Mouse (Mus musculus): ENCODE data around the gene Glb1l3.
"Not testable (repeated sequence)": the region's sequence is repeated elsewhere in the genome, so short reads cannot be mapped to it uniquely, and the experiment has no call there.

The Glb1l3 gene

DNA sequence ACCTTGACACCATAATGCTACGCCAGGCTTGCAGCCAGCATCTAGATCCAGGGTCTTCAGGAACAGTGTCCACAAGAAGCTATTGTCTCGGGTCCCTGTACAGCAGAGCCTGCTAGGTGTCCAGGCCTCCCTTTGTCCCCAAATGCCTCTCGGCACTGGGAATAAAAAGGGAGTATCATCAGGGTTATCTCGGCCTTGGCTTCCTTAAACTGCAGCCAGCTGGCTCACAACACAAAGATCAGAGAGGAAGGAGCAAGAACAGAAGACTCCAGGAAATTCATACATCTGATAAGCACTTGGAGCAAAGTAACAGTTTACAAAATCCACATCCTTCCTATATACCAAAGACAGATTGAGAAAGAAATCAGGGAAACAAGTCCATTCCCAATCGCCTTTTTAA, at the start of gene Glb1l3:
TSS of gene Glb1l3 (minus strand) at position 140 of the 400 bp plus-strand sequence.
- in situ Hi-C loops (cut with MboI, MseI), result no loop called here

DNA sequence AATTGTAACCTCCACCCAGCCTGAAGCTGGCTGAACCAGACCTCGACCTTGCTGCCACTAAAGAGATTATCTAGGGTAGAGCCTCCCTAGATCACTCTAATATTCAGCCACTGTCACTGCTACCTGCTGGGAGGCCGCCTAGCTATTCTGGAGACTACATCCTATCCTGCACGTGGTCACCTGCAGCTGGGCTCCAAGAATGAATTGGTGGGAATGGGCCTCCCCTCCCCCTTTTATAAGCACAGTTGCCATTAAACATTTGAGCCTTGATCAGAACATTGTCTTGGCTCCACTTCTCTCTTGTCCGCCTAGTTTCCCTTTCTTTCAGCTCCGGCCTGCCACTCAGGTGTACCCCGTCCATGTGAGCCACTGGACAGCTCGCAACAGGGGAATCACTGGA, 9.2 kb upstream of the Glb1l3 start:
- in situ Hi-C loops (cut with MboI, MseI), result not testable (repeated sequence)

DNA sequence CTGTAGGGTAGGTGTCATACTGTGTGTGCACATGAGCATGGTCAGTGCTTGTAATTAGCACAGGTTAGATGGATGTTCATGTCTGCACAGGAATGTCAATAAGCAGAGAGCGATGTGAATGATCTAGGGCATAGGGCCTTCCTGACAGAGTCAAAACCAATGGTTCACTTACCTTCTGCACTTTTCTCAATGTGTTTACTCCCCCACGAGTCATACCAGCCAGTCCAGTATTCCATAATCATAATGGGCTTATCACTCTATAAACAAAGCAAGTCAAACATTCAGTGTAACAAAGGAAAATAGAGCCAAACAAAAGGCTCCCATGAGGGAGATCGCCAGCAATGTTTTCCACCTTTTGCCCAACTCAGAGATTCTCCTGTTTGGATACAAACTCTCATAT, 29.6 kb downstream of the Glb1l3 start:
- in situ Hi-C loops (cut with MboI, MseI), result no loop called here

DNA sequence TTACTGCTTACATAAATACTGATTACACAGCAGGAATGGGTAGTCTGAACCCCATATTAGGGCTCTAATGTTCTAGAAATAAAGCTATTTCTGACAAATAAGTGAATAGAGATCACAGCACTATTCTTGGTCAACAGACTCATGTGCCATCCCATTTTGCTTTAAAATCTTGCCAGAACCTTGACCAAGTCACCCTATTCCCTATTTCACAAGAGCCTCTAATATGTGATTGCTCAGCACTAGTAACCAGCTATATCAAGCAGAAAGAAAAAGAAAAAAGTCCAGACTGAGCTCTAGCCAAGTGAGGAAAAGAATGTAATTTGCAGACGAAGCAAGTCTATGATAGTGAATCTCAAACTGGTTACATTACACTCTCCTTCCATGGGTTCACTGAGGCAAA, 40.7 kb downstream of the Glb1l3 start:
- in situ Hi-C loops (cut with MboI, MseI), result no loop called here

DNA sequence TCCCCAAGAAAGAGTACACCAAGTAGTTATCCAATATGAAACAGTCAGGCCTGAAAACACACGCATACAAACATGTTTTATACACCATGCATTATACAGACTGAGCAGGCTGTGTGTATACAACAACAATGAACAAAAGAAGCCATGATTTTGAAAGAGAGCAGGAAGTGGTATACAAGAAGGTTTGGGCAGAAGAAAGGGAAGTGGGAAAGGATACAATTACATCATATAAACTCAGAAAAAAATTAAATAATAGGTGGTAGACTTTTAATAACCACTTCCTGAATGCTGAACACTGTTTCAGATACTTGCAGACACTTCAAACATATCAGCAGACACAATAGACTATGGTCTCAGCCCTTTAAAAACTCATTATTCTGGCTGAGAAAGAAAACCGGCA, 52.0 kb downstream of the Glb1l3 start:
- in situ Hi-C loops (cut with MboI, MseI), result no loop called here

DNA sequence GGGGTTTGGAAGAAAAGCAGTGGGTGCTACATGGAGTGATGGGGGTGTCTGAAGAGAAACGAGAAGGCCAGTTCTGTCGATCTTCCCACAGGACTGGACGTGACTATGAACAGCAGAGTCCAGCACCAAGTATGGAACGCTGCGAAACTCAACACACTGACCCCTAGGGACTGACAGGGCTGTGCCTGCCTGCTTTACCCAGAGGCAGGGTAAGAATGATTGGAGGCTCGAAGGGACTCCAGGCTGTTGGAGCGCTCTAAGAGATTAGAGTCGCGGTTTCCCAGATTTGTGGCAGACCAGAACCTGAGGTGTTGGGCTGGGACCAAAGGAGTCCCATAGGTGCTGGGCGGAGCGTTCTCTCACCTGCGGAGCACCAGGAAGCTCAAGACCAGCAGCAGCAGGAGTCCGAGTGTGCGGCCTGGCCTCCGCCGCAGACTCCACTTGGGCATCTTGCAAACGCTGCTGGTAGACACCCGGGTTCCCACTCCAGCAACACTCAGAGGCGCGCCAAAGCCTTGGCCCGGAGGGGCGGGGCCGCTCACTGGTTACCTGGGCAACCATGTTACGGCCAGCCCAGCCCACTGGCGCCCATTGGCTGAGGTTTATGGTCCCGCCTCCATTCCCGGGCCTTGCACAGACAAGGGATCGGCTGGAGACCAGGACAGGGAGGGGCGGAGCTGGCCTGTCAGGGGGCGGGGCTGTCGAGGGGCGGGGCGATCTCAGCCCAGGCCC, 54.6 kb downstream of the Glb1l3 start, which contains the start of gene Glb1l2:
TSS of gene Glb1l2 (minus strand) at position 534 of the 732 bp plus-strand sequence.
- in situ Hi-C loops (cut with MboI, MseI), result no loop called here

DNA sequence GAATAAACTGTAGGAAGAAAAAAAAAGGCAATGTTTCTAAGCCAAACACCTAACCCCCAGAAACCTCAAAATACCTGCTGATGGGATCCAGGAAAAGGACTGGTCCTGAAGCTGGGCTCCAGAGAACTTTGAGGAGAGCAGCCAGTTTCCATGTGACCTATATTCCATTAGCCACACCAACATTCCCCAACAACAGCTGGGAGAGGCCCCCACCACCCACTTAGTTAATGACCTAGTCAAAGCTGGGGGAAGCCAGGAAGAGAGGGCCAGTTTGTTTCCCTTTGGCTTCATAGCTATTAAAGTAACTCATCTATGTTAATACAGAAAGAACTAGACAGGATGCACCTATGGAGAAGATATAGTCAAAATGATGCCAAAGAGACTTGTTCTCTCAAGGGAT, 56.4 kb downstream of the Glb1l3 start:
- in situ Hi-C loops (cut with MboI, MseI), result no loop called here

DNA sequence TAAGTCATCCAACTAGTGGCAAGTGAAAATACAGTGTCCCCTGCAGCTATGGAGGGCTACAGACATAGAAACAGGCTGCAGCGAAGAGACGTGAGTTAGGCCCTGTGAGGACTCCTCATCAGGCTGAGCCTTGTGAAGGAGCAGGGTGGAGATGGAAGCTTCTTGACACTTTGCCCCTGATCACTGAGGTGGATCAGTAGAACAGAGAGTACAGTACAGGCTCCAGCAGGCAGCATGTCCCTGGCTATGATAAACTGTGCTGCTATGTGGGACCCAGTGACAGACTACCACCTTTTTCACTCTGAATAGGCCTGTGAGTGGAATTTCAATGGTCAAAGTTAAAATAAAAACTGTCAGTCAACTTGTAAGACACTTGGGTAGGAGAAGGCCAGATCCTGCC, 60.3 kb downstream of the Glb1l3 start:
- in situ Hi-C loops (cut with MboI, MseI), result no loop called here

DNA sequence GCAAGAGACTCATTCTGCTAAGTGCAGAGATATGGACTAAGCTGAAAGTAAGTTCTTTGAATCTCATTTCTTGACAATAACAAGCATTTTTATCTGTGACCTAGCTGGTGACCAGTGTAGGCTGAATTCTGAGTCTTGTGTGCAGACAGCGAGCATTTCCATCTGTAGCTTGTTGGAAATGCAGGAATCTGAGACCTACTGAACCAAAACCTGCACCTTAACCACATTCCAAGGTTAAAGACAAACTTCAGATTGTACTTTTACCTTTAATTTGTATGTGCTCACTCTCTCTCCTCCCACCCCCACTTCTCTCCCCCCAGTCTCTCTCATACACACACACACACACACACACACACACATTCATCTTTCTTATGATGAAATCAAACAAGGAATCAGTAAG, 62.0 kb downstream of the Glb1l3 start:
- in situ Hi-C loops (cut with MboI, MseI), result loop anchor here (25.0 kb wide), 1 partner anchor 1136 kb away; no protein-coding TSS in a partner anchor

DNA sequence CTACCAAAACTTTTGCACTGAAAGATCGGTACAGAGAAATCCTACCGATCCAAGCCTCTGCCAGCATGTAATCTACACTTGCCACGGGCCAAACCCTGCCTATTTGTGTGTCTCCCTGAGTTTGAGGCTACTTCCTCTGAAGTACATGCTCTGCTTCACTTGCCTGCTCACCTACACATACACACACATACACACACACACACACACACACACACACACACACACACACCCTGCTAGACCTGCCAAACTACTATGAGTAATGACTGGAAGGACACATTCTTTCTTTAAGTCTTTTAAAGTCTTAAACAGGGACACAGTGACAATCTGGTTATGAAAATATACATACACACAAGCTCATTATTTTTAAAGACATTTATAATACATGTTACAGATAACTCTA, 62.5 kb downstream of the Glb1l3 start:
- in situ Hi-C loops (cut with MboI, MseI), result loop anchor here (25.0 kb wide), 1 partner anchor 1136 kb away; no protein-coding TSS in a partner anchor

DNA sequence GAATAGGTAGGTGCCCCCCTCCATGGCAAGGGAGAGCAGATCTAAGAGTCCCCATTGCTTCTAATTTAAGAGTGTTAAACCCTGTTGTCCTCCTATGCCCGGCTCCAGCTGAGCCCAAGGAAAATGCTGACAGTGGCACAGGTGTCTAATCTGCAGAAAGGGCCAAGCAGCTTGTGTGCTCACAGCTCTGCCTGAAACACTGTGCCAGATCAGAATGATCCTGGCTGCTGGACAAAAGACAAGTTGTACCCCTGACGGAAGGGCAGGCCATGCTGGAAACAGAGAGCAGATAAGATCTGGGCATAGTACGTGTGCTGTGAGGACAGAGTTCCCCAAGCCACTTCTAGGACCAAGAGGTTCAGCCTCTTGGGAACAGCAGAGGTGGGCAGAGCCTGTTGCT, 67.9 kb downstream of the Glb1l3 start:
- in situ Hi-C loops (cut with MboI, MseI), result loop anchor here (25.0 kb wide), 1 partner anchor 1131 kb away; no protein-coding TSS in a partner anchor

DNA sequence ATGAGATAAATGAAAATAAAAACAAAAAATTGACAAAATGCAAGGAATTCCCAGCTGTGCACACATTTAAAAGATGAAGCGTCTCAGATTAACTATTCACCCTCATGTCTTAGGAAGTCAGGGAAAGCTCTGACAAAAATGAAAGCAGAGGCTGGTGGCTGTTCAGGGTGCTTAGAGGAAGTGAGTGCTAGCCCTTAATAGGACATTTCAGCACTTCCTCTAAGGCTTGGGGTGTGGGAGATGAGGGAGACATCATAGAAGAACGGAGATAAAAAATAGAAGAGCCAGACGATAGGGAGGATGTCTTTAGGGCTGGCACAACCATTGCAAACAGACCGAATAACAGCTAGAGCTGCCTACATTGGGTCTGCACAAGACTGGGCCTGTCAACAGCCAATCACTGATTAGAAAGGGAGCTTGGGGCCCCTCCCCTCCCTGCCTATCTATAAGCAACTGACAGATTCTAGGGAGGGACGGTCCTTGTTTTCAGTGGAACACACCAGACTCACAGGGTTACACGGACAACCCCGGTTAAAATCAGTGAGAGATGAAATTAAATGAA, 77.2 kb downstream of the Glb1l3 start:
- in situ Hi-C loops (cut with MboI, MseI), result loop anchor here (25.0 kb wide), 1 partner anchor 1121 kb away; no protein-coding TSS in a partner anchor

DNA sequence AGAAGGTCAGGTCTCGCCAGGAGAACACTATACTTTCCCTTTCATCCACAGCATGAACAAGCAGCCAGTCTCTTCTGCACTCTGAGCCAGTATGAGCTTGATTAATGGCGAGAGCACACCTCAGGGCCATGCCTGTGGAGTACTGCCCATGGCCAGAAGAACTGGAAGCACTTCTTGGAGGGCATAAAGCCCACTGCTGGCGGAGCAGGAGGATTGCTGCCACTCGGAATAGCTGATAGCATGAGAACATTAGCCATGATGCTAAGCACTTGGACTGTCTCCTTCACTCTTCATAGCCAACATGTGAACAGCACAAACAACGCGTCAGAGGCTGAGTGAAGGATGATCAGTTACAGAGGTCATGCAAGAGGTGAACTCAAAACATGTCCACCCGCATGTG, 82.3 kb downstream of the Glb1l3 start:
- in situ Hi-C loops (cut with MboI, MseI), result loop anchor here (25.0 kb wide), 1 partner anchor 1116 kb away; no protein-coding TSS in a partner anchor

DNA sequence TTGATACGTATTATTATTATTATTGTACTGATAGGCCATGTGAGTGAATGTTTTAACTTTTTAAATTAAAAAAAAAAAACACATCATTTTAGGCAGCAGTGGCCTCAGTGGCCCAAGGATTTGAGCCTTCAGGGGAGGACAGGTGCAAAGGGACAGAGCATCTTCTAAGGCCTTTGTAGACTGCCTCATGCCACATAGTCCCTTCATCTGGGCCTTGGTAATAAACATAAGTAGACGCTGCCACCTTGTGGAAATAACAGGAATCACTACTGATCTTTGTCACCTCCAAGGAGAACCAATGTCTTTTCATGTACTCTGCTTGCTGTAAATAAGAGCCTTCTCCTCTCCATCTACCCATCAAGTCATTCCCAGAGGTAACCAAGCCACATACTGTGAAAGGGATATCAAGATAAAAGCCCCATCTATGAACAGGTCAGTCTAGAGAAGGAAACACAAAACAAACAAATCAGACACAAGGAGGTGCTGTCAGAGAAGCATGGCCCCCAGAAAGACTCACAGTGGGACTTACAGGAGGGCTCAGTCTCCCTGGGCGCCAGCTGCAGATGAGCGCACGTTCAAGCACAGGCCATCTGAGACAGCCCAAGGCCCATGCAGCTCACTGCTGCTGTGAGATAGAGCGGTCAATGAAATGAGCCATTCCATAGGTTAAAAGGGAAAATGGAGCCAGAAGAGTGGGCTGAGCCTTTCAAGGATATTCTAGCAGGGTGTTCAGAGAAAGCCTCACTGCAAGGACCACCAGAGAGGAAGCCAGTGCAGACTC, 84.4 kb downstream of the Glb1l3 start:
- in situ Hi-C loops (cut with MboI, MseI), result loop anchor here (25.0 kb wide), 1 partner anchor 1114 kb away; no protein-coding TSS in a partner anchor

DNA sequence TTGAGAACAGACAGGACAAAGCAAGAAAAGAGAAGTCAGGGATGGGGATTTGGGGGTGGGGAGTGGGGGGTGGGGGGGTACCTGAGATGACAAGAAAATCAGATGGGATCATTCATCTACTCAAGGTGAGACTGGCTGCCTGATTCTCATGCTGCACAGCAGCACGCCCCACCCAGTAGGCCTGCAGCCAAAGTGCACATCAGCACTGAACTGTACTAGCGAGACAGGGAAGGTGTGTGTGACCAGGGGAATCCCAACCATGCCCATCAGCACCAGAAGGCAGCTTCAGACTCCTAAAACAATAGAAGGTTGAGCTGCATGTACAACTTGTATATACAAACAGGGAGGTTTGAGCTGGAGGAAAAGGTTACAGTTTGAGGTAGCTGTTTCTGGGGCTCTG, 85.0 kb downstream of the Glb1l3 start:
- in situ Hi-C loops (cut with MboI, MseI), result loop anchor here (25.0 kb wide), 1 partner anchor 1113 kb away; no protein-coding TSS in a partner anchor

DNA sequence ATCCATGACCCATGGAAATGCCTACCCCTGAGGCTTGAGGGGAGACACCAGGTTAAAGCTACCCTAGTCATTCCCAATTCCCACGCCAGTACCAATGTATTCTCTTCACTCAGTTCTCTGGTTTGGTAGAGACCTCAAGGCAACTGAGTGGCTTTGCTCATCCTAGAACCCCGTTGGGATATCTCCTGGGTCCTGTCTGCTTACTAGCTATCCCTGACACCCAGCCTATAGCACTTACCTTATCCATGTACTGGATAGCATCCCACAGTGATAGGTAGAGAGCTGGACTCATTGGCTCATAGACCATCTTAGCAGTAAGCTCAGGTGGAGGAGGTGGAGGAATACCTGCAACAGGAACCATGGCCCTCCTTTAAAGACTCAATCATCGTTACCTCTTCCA, 92.5 kb downstream of the Glb1l3 start:
- in situ Hi-C loops (cut with MboI, MseI), result no loop called here
